Mouse (Mus musculus) CH12.LX (cell line): ENCODE results near the gene Eml6. TPM values are rescaled to one million over a fixed set of nuclear protein-coding genes. Genes with fewer than 3 reads are reported as not detected.

Experiments
- DNase-seq: peaks from one replicate; pipeline ENCODE4 v3.0.0-alpha.2; 2013; ENCODE audit errors: extremely low read depth
- H3K27ac ChIP-seq: 2 replicates; pipeline ENCODE4 v1.5.1; 2012; ENCODE audit warnings: low read depth, mild to moderate bottlenecking, control low read depth, moderate library complexity; ENCODE audit not compliant: insufficient read depth
- H3K27me3 ChIP-seq: replicated peaks from 2 replicates; pipeline ENCODE3; 2012; ENCODE audit warnings: inconsistent platforms
- H3K36me3 ChIP-seq, 2 experiments: replicated peaks in 1 of 2; 2 replicates each; pipeline versions ENCODE3 to v1.6.1; 2012; ENCODE audit warnings: inconsistent platforms in 1 of 2, low read length in 1 of 2, mild to moderate bottlenecking in 1 of 2, mixed read lengths in 1 of 2, moderate library complexity in 1 of 2; ENCODE audit not compliant: control insufficient read depth in 1 of 2, insufficient read depth in 1 of 2
- H3K4me1 ChIP-seq, 2 experiments: 2 replicates each; pipeline ENCODE4 v1.6.1; 2012; ENCODE audit warnings: inconsistent platforms in 1 of 2, moderate library complexity in 1 of 2; ENCODE audit not compliant: insufficient read depth in 2 of 2, control insufficient read depth in 1 of 2
- H3K4me2 ChIP-seq: 2 replicates; pipeline ENCODE4 v1.6.1; 2012; ENCODE audit warnings: low read depth, mild to moderate bottlenecking, control low read depth; ENCODE audit not compliant: poor library complexity, insufficient read depth, severe bottlenecking
- H3K4me3 ChIP-seq, 3 experiments: fragments of 150-350 bp in 1 of 3; sonication (generic) in 1 of 3; replicated peaks in 1 of 3; 2 replicates each; pipeline versions ENCODE3 to v1.5.1; 2011 to 2012; ENCODE audit warnings: low read depth in 2 of 3, low read length in 2 of 3, mild to moderate bottlenecking in 2 of 3, moderate library complexity in 2 of 3, control low read depth in 1 of 3, improper control_type of control experiment in 1 of 3, inconsistent platforms in 1 of 3, mixed read lengths in 1 of 3; ENCODE audit not compliant: poor library complexity in 1 of 3
- H3K79me2 ChIP-seq: replicated peaks from 2 replicates; pipeline ENCODE4 v1.6.1; 2012; ENCODE audit warnings: mild to moderate bottlenecking, moderate library complexity; ENCODE audit not compliant: control insufficient read depth, poor library complexity, insufficient read depth, severe bottlenecking; ENCODE audit errors: extremely low read depth
- H3K9ac ChIP-seq: 2 replicates; pipeline ENCODE4 v1.6.1; 2012; ENCODE audit warnings: low read depth, mild to moderate bottlenecking, control low read depth, moderate library complexity; ENCODE audit not compliant: insufficient read depth
- H3K9me3 ChIP-seq: replicated peaks from 2 replicates; pipeline ENCODE3; 2012; ENCODE audit warnings: low read length, inconsistent platforms, mixed read lengths
- CHD1 ChIP-seq: IDR thresholded peaks from 2 replicates; pipeline ENCODE4 v1.6.1; 2012; ENCODE audit warnings: low read depth, low read length, improper control_type of control experiment, inconsistent platforms
- CHD2 ChIP-seq: IDR thresholded peaks from 2 replicates; pipeline ENCODE4 v1.6.1; 2011; ENCODE audit warnings: low read length, improper control_type of control experiment
- CTCF ChIP-seq, 2 experiments: IDR thresholded peaks in 1 of 2; conservative IDR thresholded peaks in 1 of 2; 2 replicates each; pipeline ENCODE4 v1.5.1; 2011 to 2012; ENCODE audit warnings: low read depth in 2 of 2, low read length in 2 of 2, improper control_type of control experiment in 1 of 2, inconsistent platforms in 1 of 2, mild to moderate bottlenecking in 1 of 2, moderate library complexity in 1 of 2
- EP300 ChIP-seq: IDR thresholded peaks from 2 replicates; pipeline ENCODE4 v1.6.1; 2011; ENCODE audit warnings: low read length, improper control_type of control experiment
- IRF4 ChIP-seq: IDR thresholded peaks from 2 replicates; pipeline ENCODE4 v1.6.1; 2014; ENCODE audit warnings: low read depth, mild to moderate bottlenecking, inconsistent platforms, low read length, improper control_type of control experiment
- KAT2A ChIP-seq: IDR thresholded peaks from 2 replicates; pipeline ENCODE4 v1.6.1; 2012; ENCODE audit warnings: low read length, improper control_type of control experiment, inconsistent platforms; ENCODE audit not compliant: insufficient replicate concordance
- MAX ChIP-seq: IDR thresholded peaks from 2 replicates; pipeline ENCODE4 v1.6.1; 2011; ENCODE audit warnings: low read length, improper control_type of control experiment
- MXI1 ChIP-seq: IDR thresholded peaks from 2 replicates; pipeline ENCODE4 v1.6.1; 2011; ENCODE audit warnings: mild to moderate bottlenecking, low read depth, low read length, improper control_type of control experiment
- MYC ChIP-seq: IDR thresholded peaks from 2 replicates; pipeline ENCODE4 v1.6.1; 2011; ENCODE audit warnings: low read depth, mild to moderate bottlenecking, improper control_type of control experiment, low read length
- NELFE ChIP-seq: IDR thresholded peaks from 2 replicates; pipeline ENCODE4 v1.6.1; 2011; ENCODE audit warnings: low read depth, low read length, improper control_type of control experiment
- POLR2AphosphoS2 ChIP-seq: IDR thresholded peaks from 2 replicates; pipeline ENCODE4 v1.6.1; 2011; ENCODE audit warnings: low read depth, low read length, improper control_type of control experiment
- RAD21 ChIP-seq: IDR thresholded peaks from 2 replicates; pipeline ENCODE4 v1.6.1; 2011; ENCODE audit warnings: low read depth, mild to moderate bottlenecking, low read length, improper control_type of control experiment, moderate library complexity
- SMC3 ChIP-seq: IDR thresholded peaks from 2 replicates; pipeline ENCODE4 v1.6.1; 2011; ENCODE audit warnings: low read depth, low read length, improper control_type of control experiment
- USF1 ChIP-seq: IDR thresholded peaks from 2 replicates; pipeline ENCODE4 v1.6.1; 2014; ENCODE audit warnings: low read depth, mild to moderate bottlenecking, inconsistent platforms, low read length, improper control_type of control experiment
- ZC3H11A ChIP-seq: IDR thresholded peaks from 2 replicates; pipeline ENCODE4 v1.6.1; 2012; ENCODE audit warnings: low read depth, mild to moderate bottlenecking, inconsistent platforms, low read length, improper control_type of control experiment
- ZKSCAN1 ChIP-seq: IDR thresholded peaks from 2 replicates; pipeline ENCODE4 v1.6.1; 2012; ENCODE audit warnings: low read depth, inconsistent platforms, low read length, improper control_type of control experiment, borderline replicate concordance
- ZMIZ1 ChIP-seq: IDR thresholded peaks from 2 replicates; pipeline ENCODE4 v1.6.1; 2012; ENCODE audit warnings: low read depth, mild to moderate bottlenecking, inconsistent platforms, low read length, improper control_type of control experiment
- dilution Hi-C: fragments of 300-500 bp; cut with MboI; formaldehyde crosslinking; loops from 2 replicates; pipeline ENCODE4 v1.14.3; 2020; ENCODE audit warnings: low sequenced_read_pairs; ENCODE audit not compliant: extremely low pct_unique_long_range_greater_than_20kb, extremely low pct_ligation_motif_present
- in situ Hi-C: fragments of 300-500 bp; cut with MboI; formaldehyde crosslinking; loops from 3 replicates; pipeline ENCODE4 v1.14.3; 2019; ENCODE audit warnings: low sequenced_read_pairs, low pct_ligation_motif_present, low pct_unique_long_range_greater_than_20kb, mixed read lengths
- polyA plus RNA-seq: library from polyadenylated mRNA; unstranded; fragments of >175 nt; gene quantifications from 2 replicates; pipeline ENCODE4 v1.2.1, GENCODE M21; 2012; ENCODE audit warnings: low read depth; ENCODE audit not compliant: insufficient read length
- total RNA-seq, 2 experiments: library from RNA; depleted of rRNA; stranded (reverse); fragments of 300-350 nt in 1 of 2; fragments of >200 nt in 1 of 2; gene quantifications; 2 replicates each; pipeline ENCODE4 v1.2.3; 2012 to 2014

The Eml6 gene
- total and polyA plus RNA-seq, 3 experiments: 3.1 to 3.7 (median 3.2) TPM

DNA sequence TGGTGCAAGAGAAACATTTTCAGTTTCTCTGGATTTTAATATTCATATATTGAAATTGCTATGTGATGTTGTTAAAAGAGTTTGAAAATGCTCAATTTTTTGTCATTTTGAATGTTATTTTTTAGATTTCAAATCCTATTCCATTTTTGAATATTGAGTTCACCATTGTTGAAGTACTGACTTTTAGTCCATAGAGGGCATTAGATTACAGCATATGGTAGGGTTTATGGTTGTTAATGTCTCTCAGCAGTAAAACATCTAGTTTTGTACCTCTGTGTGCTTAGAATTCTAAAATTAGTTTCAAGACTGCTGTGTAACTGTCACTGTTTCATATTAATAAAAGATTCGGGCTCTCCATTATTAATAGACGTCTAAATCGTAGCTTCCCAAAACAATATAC lies 310.3 kb downstream of the Eml6 start:
- TF ChIP-seq ZC3H11A: peak; percentile 10; the same call in 1 of the 2 replicates
- peak; percentile 96 for TF ChIP-seq RAD21
- TF ChIP-seq SMC3: peak; percentile 73
- TF ChIP-seq CTCF (conservative IDR thresholded peaks at IDR 0.05 in 1 of 2, IDR thresholded peaks at IDR 0.05 in 1 of 2; ENCODE audit: low read depth in 2 of 2, low read length in 2 of 2): peak in 1 of 2 experiments; percentile 79; a peak in 2 of 4 replicates
- no peak for TF ChIP-seq CHD2
- no peak overlapping the region for H3K4me2 ChIP-seq
- H3K36me3 ChIP-seq: peaks cover 8 to 41% of the 10 kb centered on the region in 2 experiments
- dilution Hi-C loops (no loop called here), in situ Hi-C loops (loop anchor here (10.0 to 25.0 kb wide), 2 partner anchors 339 to 497 kb away; no protein-coding TSS in a partner anchor)
- H3K9me3 ChIP-seq: no peaks in the 10 kb centered on the region
- H3K4me1 ChIP-seq: peaks cover 0 to 39% of the 10 kb centered on the region in 2 experiments; a peak in 2 of 4 replicates
- H3K9ac ChIP-seq: no peak overlapping the region
- no peaks in the 10 kb centered on the region for H3K27me3 ChIP-seq
- no peak overlapping the region for H3K27ac ChIP-seq
- H3K79me2 ChIP-seq: peaks cover 16% of the 10 kb centered on the region
- H3K4me3 ChIP-seq: no peak overlapping the region
- DNase-seq: no peak

DNA sequence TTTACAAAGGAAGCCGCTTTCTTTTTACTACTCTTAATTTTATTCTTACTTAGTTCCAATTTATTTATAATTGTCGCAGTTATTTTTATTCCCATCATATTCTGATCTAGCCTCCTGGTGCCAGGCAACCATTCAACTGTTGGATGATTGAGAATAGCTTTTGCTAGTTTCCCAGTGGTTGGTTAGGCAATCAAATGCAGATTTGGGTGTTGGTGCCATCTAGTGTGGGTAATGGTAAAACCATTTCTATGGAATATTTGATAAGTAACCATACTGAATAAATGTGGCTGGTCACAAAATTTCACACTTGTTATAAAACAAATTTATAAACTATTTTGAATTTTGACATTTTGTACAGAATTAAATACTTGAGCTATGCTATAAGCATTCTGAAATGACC lies 311.0 kb downstream of the Eml6 start:
- dilution Hi-C loops: no loop called here

DNA sequence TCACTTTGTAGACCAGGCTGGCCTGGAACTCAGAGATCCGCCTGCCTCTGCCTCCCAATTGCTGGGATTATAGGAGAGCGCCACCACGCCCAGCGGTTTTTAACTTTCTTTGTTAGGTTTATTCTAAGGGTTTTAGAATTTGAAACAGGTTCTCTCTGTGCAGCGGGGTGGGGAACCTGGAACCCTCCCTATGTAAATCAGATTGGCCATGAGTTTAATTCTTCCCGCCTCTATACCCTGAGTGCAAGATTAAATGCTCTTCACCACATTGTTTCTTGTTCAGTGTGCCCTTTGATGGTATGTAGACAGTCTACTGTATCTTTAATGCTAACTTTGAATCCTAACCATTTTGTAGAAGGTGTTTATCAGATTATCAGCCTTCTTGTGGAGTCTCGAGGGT lies 311.7 kb downstream of the Eml6 start:
- Histone ChIP-seq H3K79me2 (peaks cover 15% of the 10 kb centered on the region), H3K4me3 (no peak overlapping the region), H3K36me3 (peaks cover 8 to 53% of the 10 kb centered on the region in 2 experiments), H3K27ac (no peak overlapping the region), H3K4me1 (peaks cover 0 to 29% of the 10 kb centered on the region in 2 experiments; a peak in 2 of 4 replicates), H3K9ac (no peak overlapping the region), H3K4me2 (no peak overlapping the region)
- dilution Hi-C loops: no loop called here
- no peak for DNase-seq
- TF ChIP-seq EP300 (no peak), ZMIZ1 (0 out of 2 replicates have a peak, but pooled peaks have one; percentile 9)
- TF ChIP-seq, all 38 proteins: peak for 1
- in situ Hi-C loops: loop anchor here (5.0 to 25.0 kb wide), 3 partner anchors 168 to 498 kb away; no protein-coding TSS in a partner anchor
- H3K9me3 ChIP-seq: no peaks in the 10 kb centered on the region
- H3K27me3 ChIP-seq: no peaks in the 10 kb centered on the region

More for the DNA sequence above, 311.0 kb downstream of the Eml6 start:
- no peak overlapping the region for H3K4me3 ChIP-seq
- H3K27ac ChIP-seq: no peak overlapping the region
- TF ChIP-seq KAT2A (no peak), IRF4 (no peak), USF1 (no peak), ZKSCAN1 (no peak), CHD1 (no peak), POLR2AphosphoS2 (no peak), CHD2 (no peak), EP300 (no peak), NELFE (no peak), ZC3H11A (peak; percentile 21; the same call in 1 of the 2 replicates), MXI1 (no peak), MYC (no peak), RAD21 (peak; percentile 66), CTCF (conservative IDR thresholded peaks at IDR 0.05 in 1 of 2, IDR thresholded peaks at IDR 0.05 in 1 of 2; ENCODE audit: low read depth in 2 of 2, low read length in 2 of 2) (peak in 1 of 2 experiments; percentile 65; a peak in 2 of 4 replicates), MAX (no peak), SMC3 (peak; percentile 56)
- H3K27me3 ChIP-seq: no peaks in the 10 kb centered on the region
- H3K4me2 ChIP-seq: no peak overlapping the region
- no peak for DNase-seq
- in situ Hi-C loops: loop anchor here (5.0 to 25.0 kb wide), 3 partner anchors 168 to 498 kb away; no protein-coding TSS in a partner anchor
- H3K79me2 ChIP-seq: peaks cover 15% of the 10 kb centered on the region
- peaks cover 0 to 36% of the 10 kb centered on the region in 2 experiments; a peak in 2 of 4 replicates for H3K4me1 ChIP-seq
- peaks cover 8 to 49% of the 10 kb centered on the region in 2 experiments for H3K36me3 ChIP-seq
- no peaks in the 10 kb centered on the region for H3K9me3 ChIP-seq
- H3K9ac ChIP-seq: no peak overlapping the region
